Mouse (Mus musculus) ES-E14 (cell line): ENCODE results near the gene Itgad. TPM values are rescaled to one million over a fixed set of nuclear protein-coding genes. Genes with fewer than 3 reads are reported as not detected.

ENCODE experiments used
- DNase-seq: peaks from one replicate; pipeline ENCODE4 v3.0.0-alpha.2; 2013; ENCODE audit warnings: low read depth, low spot score
- H3K27ac ChIP-seq: 2 replicates; pipeline ENCODE4 v1.5.1; 2012; ENCODE audit warnings: low read depth, mild to moderate bottlenecking, low read length, moderate library complexity, mixed read lengths; ENCODE audit not compliant: poor library complexity, insufficient read depth, severe bottlenecking
- H3K36me3 ChIP-seq: 2 replicates; pipeline ENCODE4 v1.6.1; 2012; ENCODE audit warnings: mild to moderate bottlenecking, low read length, moderate library complexity, mixed read lengths; ENCODE audit not compliant: control insufficient read depth, poor library complexity, insufficient read depth, severe bottlenecking
- H3K4me1 ChIP-seq, 2 experiments: fragments of 150-350 bp in 1 of 2; sonication (generic) in 1 of 2; 2 replicates each; pipeline ENCODE4 v1.6.1; 2012; ENCODE audit warnings: low read length in 2 of 2, mild to moderate bottlenecking in 1 of 2, mixed read lengths in 1 of 2; ENCODE audit not compliant: control insufficient read depth in 2 of 2, insufficient read depth in 2 of 2, poor library complexity in 1 of 2
- H3K4me3 ChIP-seq, 2 experiments: fragments of 150-350 bp in 1 of 2; sonication (generic) in 1 of 2; 2 replicates each; pipeline ENCODE4 v1.5.1; 2012; ENCODE audit warnings: low read length in 2 of 2, low read depth in 1 of 2, mild to moderate bottlenecking in 1 of 2, mixed read lengths in 1 of 2; ENCODE audit not compliant: insufficient read depth in 1 of 2, poor library complexity in 1 of 2, severe bottlenecking in 1 of 2
- H3K9ac ChIP-seq: 2 replicates; pipeline ENCODE4 v1.6.1; 2012; ENCODE audit warnings: low read depth, mild to moderate bottlenecking, low read length, mixed read lengths; ENCODE audit not compliant: poor library complexity, insufficient read depth, severe bottlenecking
- H3K9me3 ChIP-seq: fragments of 150-350 bp; sonication (generic); 2 replicates; pipeline ENCODE4 v1.6.1; 2012; ENCODE audit warnings: low read depth, mild to moderate bottlenecking, low read length; ENCODE audit not compliant: control insufficient read depth, insufficient read depth
- CHD2 ChIP-seq: IDR thresholded peaks from 2 replicates; pipeline ENCODE4 v1.6.1; 2014; ENCODE audit warnings: mild to moderate bottlenecking, low read depth, low read length, inconsistent platforms
- HCFC1 ChIP-seq: IDR thresholded peaks from 2 replicates; pipeline ENCODE4 v1.6.1; 2012; ENCODE audit warnings: low read length, inconsistent platforms, borderline replicate concordance; ENCODE audit not compliant: insufficient read depth
- MAFK ChIP-seq: IDR thresholded peaks from 2 replicates; pipeline ENCODE4 v1.6.1; 2014; ENCODE audit warnings: mild to moderate bottlenecking, low read depth, low read length, inconsistent platforms; ENCODE audit not compliant: insufficient read depth
- ZC3H11A ChIP-seq: IDR thresholded peaks from 2 replicates; pipeline ENCODE4 v1.6.1; 2012; ENCODE audit warnings: low read depth, mild to moderate bottlenecking, inconsistent platforms, low read length, borderline replicate concordance
- ZNF384 ChIP-seq: IDR thresholded peaks from 2 replicates; pipeline ENCODE4 v1.6.1; 2012; ENCODE audit warnings: low read depth, low read length, inconsistent platforms
- in situ Hi-C, 2 experiments: fragments of 600-800 bp; cut with MboI; formaldehyde crosslinking; loops; one replicate each; pipeline ENCODE4 v1.15.1; 2025; ENCODE audit warnings: low sequenced_read_pairs in 2 of 2, inconsistent platforms in 1 of 2; ENCODE audit not compliant: unreplicated experiment in 2 of 2
- total RNA-seq: library from RNA; depleted of rRNA; stranded (reverse); fragments of 300-350 nt; gene quantifications from 2 replicates; pipeline ENCODE4 v1.2.3, GENCODE M21; 2012

Itgad gene
- total RNA-seq, 1 experiment: not detected

GRCm38 (mm10) chr7:128128741-128129720 is 25.1 kb upstream of the Itgad start, which contains the start of gene Itgax:
Itgax (plus strand) TSS chr7:128129547.
- Histone ChIP-seq H3K4me3 (no peak within 1 kb of the TSS), H3K27ac (no peak within 1 kb of the TSS), H3K9ac (no peak within 1 kb of the TSS), H3K9me3 (no peaks in the 10 kb centered on the region), H3K4me1 (no peaks in the 10 kb centered on the region), H3K36me3 (no peaks in the 10 kb centered on the region)
- in situ Hi-C loops: no loop called here
- no peak for TF ChIP-seq MAFK
- TF ChIP-seq ZNF384: no peak
- TF ChIP-seq HCFC1: no peak
- TF ChIP-seq CHD2: no peak
- no peak for TF ChIP-seq ZC3H11A
- no peak for DNase-seq

GRCm38 (mm10) chr7:128132148-128132547 is 22.0 kb upstream of the Itgad start:
- Histone ChIP-seq H3K9ac (no peak overlapping the region), H3K27ac (no peak overlapping the region), H3K36me3 (no peaks in the 10 kb centered on the region), H3K4me1 (no peaks in the 10 kb centered on the region), H3K4me3 (no peak overlapping the region), H3K9me3 (no peaks in the 10 kb centered on the region)
- in situ Hi-C loops: no loop called here
- DNase-seq: no peak
- no peak for TF ChIP-seq HCFC1
- no peak for TF ChIP-seq ZC3H11A
- no peak for TF ChIP-seq CHD2

DNA sequence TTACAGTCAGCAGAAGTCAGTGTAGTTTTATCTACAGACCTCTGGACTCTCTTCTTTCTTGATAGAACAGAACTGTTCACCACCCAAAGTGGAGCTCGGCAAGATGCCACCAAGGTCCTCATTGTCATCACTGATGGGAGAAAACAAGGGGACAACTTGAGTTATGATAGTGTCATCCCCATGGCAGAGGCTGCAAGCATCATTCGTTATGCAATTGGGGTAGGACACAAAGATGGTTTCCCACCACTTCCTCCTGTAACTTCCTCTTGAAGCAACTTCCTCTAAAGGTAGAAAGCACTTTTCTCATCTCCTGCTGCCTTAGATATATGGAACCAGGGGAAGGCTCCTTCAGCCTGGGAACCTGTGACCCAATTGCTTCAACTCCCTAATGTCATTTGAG is 20.6 kb upstream of the Itgad start:
- H3K4me1 ChIP-seq: no peaks in the 10 kb centered on the region
- in situ Hi-C loops: no loop called here
- no peak overlapping the region for H3K9ac ChIP-seq
- no peak overlapping the region for H3K4me3 ChIP-seq
- no peak for DNase-seq
- no peaks in the 10 kb centered on the region for H3K36me3 ChIP-seq
- no peak for TF ChIP-seq ZNF384
- no peak for TF ChIP-seq MAFK
- TF ChIP-seq HCFC1: no peak
- TF ChIP-seq CHD2: no peak
- no peak for TF ChIP-seq ZC3H11A
- H3K27ac ChIP-seq: no peak overlapping the region
- no peaks in the 10 kb centered on the region for H3K9me3 ChIP-seq

- in situ Hi-C loops: no loop called here
Measured at GRCm38 (mm10) chr7:128136927-128137326, 17.2 kb upstream of the Itgad start.

More at GRCm38 (mm10) chr7:128136927-128137326, 17.2 kb upstream of the Itgad start:
- TF ChIP-seq HCFC1 (no peak), MAFK (no peak), CHD2 (no peak), ZC3H11A (no peak), ZNF384 (no peak)
- no peak for DNase-seq
- Histone ChIP-seq H3K4me1 (no peaks in the 10 kb centered on the region), H3K9me3 (no peaks in the 10 kb centered on the region), H3K9ac (no peak overlapping the region), H3K27ac (no peak overlapping the region), H3K4me3 (no peak overlapping the region), H3K36me3 (no peaks in the 10 kb centered on the region)
